Mouse (Mus musculus): ENCODE results near the gene Metrnl.
A peak's percentile ranks its signal among the peaks of the same experiment; 100 is the strongest.

Metrnl gene

DNA sequence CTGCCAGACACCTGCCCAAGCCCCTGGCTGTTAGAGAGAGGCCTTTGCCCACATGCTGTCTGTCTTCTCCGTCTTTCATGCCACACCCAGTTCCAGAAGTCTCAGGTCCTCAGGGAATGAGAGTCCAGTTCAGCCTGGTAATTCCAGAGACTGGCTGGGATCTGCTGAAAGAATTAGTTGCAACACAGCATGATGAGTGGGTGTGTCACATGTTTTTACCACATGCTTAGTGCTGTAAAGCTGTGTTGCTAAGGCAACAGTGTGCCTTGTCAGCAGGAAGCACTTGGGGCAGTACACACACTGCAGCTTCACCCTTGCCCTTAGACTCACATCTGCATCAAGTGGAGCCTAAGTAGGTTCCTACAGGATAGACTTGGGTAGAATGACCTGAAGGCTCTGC lies 40.1 kb downstream of the Metrnl start:
- peak; percentile 81 for DNase-seq

DNA sequence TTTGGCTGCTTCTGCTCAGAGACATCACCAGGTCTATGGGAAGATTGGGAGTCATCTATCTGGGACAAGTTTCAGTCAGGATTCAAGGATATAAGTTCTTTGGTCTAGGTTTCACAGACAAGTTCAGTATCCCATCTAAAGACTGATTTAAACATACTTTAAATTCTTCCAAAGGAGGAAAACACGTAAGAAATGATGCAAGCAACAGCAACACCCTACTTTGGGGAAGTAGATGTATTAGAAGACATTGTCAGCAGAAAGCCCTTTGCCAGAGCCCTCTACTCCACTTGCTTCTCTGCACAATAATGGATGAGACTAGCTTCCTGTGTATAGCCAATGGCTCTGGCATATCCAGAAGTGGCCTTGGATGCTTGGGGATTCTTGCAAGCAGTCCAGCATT lies 41.8 kb downstream of the Metrnl start:
- no peak for DNase-seq

DNA sequence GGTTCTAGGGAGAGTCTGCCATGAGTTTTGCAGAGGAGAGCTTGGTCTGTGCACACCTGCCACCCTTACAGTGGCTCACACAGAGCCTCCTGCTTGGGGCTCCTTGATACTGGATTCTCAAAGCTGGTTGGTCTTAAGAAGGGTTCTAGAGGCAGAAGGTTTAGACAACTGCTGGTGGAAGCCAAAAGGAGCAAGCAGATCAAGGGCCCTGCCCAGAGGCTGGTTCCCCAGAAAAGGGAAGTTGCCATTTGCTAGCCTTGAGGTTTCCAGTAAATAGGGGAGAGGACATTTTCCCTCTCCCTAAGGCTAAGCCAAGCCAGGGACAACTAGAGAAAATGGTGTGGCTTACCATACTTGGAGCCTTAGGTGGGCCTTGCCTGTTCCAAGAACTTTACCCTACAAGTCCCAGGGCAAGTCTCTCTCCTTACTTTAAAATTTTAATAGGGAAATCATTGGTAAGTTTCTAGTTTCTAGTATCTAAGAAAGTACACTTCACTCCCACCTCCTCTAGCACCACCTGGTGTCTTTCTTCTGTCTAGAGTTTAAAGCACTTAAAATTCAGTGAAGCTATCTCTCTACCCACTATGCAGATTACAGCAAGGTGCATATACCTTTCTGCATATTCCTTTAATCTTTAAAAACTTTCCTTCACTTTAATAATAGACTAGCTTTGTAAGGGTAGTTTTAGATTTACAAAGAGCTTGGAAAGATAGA lies 42.7 kb downstream of the Metrnl start:
- DNase-seq = no peak

DNA sequence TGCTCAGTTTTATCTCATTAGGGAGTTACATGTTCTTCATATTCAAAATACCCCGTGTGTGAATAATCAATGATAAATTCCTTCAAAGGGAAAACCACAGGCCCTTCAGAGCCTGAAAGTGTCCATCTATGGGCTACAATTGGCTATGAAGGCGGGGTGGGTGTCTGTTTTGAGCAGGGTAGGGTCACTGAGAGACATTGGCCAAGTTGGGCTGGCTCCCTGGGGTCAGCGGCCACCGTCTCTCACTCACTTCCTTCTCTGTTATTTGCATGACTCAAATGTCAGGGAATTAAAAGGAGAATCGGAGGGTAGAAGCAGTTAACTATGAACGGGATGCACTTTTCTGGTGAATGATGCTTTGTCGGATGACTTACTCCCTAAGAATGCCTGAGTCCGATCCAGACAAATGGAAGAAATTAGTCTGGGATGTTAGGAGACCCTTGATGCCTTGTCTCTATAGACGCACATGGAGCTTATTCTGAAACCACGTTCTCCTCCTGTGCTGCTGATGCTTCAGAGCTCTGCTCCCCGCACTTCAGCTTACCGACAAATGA lies 45.7 kb downstream of the Metrnl start:
- no peak for DNase-seq

DNA sequence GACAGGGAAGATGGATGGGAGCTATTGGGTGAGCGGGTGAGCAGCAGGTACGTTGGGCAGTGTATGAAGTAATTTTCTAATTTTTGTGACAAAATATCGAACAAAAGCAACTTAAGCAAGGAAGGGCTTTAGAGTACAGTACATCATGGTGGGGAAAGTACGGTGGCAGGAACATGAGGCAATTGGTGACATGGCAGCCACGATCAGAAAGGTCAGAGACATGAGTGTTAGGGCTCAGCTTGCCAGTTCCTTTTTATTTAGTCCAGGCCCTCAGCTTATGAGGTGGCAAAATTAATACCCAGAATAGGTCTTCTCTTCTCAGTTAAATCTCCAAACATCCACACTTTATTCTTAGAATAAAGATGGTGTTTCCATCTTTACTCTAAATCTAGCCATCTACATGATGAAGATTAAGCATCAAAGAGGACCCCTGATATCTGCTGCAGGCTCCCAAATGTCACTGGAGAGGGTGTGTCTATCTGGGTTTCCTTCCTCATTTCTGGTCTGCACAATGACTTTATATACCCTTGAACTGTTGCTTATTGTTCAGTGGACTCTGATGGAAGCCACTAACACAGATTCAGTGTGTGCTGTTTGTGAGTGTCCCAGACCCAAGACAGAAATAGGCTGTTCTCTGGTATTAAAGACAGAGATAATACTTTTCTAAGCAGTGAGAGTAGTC lies 46.8 kb downstream of the Metrnl start:
- DNase-seq = no peak

All from layer of hippocampus, adult 9-11 months (tissue).